Mouse (Mus musculus) CH12.LX (cell line): ENCODE results near the gene Ccdc171. TPM values are rescaled to one million over a fixed set of nuclear protein-coding genes. Genes with fewer than 3 reads are reported as not detected.
"Not testable (repeated sequence)": the region's sequence is repeated elsewhere in the genome, so short reads cannot be mapped to it uniquely, and the experiment has no call there.

Source experiments
- DNase-seq: peaks from one replicate; pipeline ENCODE4 v3.0.0-alpha.2; 2013; ENCODE audit errors: extremely low read depth
- H3K27ac ChIP-seq: 2 replicates; pipeline ENCODE4 v1.5.1; 2012; ENCODE audit warnings: low read depth, mild to moderate bottlenecking, control low read depth, moderate library complexity; ENCODE audit not compliant: insufficient read depth
- H3K27me3 ChIP-seq: replicated peaks from 2 replicates; pipeline ENCODE3; 2012; ENCODE audit warnings: inconsistent platforms
- H3K36me3 ChIP-seq, 2 experiments: replicated peaks in 1 of 2; 2 replicates each; pipeline versions ENCODE3 to v1.6.1; 2012; ENCODE audit warnings: inconsistent platforms in 1 of 2, low read length in 1 of 2, mild to moderate bottlenecking in 1 of 2, mixed read lengths in 1 of 2, moderate library complexity in 1 of 2; ENCODE audit not compliant: control insufficient read depth in 1 of 2, insufficient read depth in 1 of 2
- H3K4me1 ChIP-seq, 2 experiments: 2 replicates each; pipeline ENCODE4 v1.6.1; 2012; ENCODE audit warnings: inconsistent platforms in 1 of 2, moderate library complexity in 1 of 2; ENCODE audit not compliant: insufficient read depth in 2 of 2, control insufficient read depth in 1 of 2
- H3K4me2 ChIP-seq: 2 replicates; pipeline ENCODE4 v1.6.1; 2012; ENCODE audit warnings: low read depth, mild to moderate bottlenecking, control low read depth; ENCODE audit not compliant: poor library complexity, insufficient read depth, severe bottlenecking
- H3K4me3 ChIP-seq, 3 experiments: fragments of 150-350 bp in 1 of 3; sonication (generic) in 1 of 3; replicated peaks in 1 of 3; 2 replicates each; pipeline versions ENCODE3 to v1.5.1; 2011 to 2012; ENCODE audit warnings: low read depth in 2 of 3, low read length in 2 of 3, mild to moderate bottlenecking in 2 of 3, moderate library complexity in 2 of 3, control low read depth in 1 of 3, improper control_type of control experiment in 1 of 3, inconsistent platforms in 1 of 3, mixed read lengths in 1 of 3; ENCODE audit not compliant: poor library complexity in 1 of 3
- H3K79me2 ChIP-seq: replicated peaks from 2 replicates; pipeline ENCODE4 v1.6.1; 2012; ENCODE audit warnings: mild to moderate bottlenecking, moderate library complexity; ENCODE audit not compliant: control insufficient read depth, poor library complexity, insufficient read depth, severe bottlenecking; ENCODE audit errors: extremely low read depth
- H3K9ac ChIP-seq: 2 replicates; pipeline ENCODE4 v1.6.1; 2012; ENCODE audit warnings: low read depth, mild to moderate bottlenecking, control low read depth, moderate library complexity; ENCODE audit not compliant: insufficient read depth
- H3K9me3 ChIP-seq: replicated peaks from 2 replicates; pipeline ENCODE3; 2012; ENCODE audit warnings: low read length, inconsistent platforms, mixed read lengths
- BHLHE40 ChIP-seq: IDR thresholded peaks from 2 replicates; pipeline ENCODE4 v1.6.1; 2011; ENCODE audit warnings: mild to moderate bottlenecking, low read depth, low read length, improper control_type of control experiment
- HCFC1 ChIP-seq: IDR thresholded peaks from 2 replicates; pipeline ENCODE4 v1.6.1; 2012; ENCODE audit warnings: low read depth, mild to moderate bottlenecking, inconsistent platforms, low read length, improper control_type of control experiment
- MXI1 ChIP-seq: IDR thresholded peaks from 2 replicates; pipeline ENCODE4 v1.6.1; 2011; ENCODE audit warnings: mild to moderate bottlenecking, low read depth, low read length, improper control_type of control experiment
- NELFE ChIP-seq: IDR thresholded peaks from 2 replicates; pipeline ENCODE4 v1.6.1; 2011; ENCODE audit warnings: low read depth, low read length, improper control_type of control experiment
- PAX5 ChIP-seq: IDR thresholded peaks from 2 replicates; pipeline ENCODE4 v1.6.1; 2012; ENCODE audit warnings: low read length, inconsistent platforms, mixed read lengths
- SMC3 ChIP-seq: IDR thresholded peaks from 2 replicates; pipeline ENCODE4 v1.6.1; 2011; ENCODE audit warnings: low read depth, low read length, improper control_type of control experiment
- dilution Hi-C: fragments of 300-500 bp; cut with MboI; formaldehyde crosslinking; loops from 2 replicates; pipeline ENCODE4 v1.14.3; 2020; ENCODE audit warnings: low sequenced_read_pairs; ENCODE audit not compliant: extremely low pct_unique_long_range_greater_than_20kb, extremely low pct_ligation_motif_present
- in situ Hi-C: fragments of 300-500 bp; cut with MboI; formaldehyde crosslinking; loops from 3 replicates; pipeline ENCODE4 v1.14.3; 2019; ENCODE audit warnings: low sequenced_read_pairs, low pct_ligation_motif_present, low pct_unique_long_range_greater_than_20kb, mixed read lengths
- polyA plus RNA-seq: library from polyadenylated mRNA; unstranded; fragments of >175 nt; gene quantifications from 2 replicates; pipeline ENCODE4 v1.2.1, GENCODE M21; 2012; ENCODE audit warnings: low read depth; ENCODE audit not compliant: insufficient read length
- total RNA-seq, 2 experiments: library from RNA; depleted of rRNA; stranded (reverse); fragments of 300-350 nt in 1 of 2; fragments of >200 nt in 1 of 2; gene quantifications; 2 replicates each; pipeline ENCODE4 v1.2.3; 2012 to 2014

Gene Ccdc171
- total and polyA plus RNA-seq, 3 experiments, result 0.93 to 2.2 (median 1.5) TPM

GRCm38 (mm10) chr4:83662301-83662700 lies 137.0 kb downstream of the Ccdc171 start:
- Histone ChIP-seq H3K4me1 (no peaks in the 10 kb centered on the region), H3K27me3 (no peaks in the 10 kb centered on the region), H3K27ac (no peak overlapping the region), H3K9ac (no peak overlapping the region), H3K4me3 (no peak overlapping the region), H3K9me3 (no peaks in the 10 kb centered on the region), H3K36me3 (no peaks in the 10 kb centered on the region), H3K79me2 (no peaks in the 10 kb centered on the region), H3K4me2 (no peak overlapping the region)
- dilution Hi-C loops (no loop called here), in situ Hi-C loops (no loop called here)
- DNase-seq, result no peak
- TF ChIP-seq NELFE (no peak), SMC3 (no peak)

- Histone ChIP-seq H3K27me3 (no peaks in the 10 kb centered on the region), H3K4me2 (no peak overlapping the region), H3K4me1 (no peaks in the 10 kb centered on the region), H3K79me2 (no peaks in the 10 kb centered on the region), H3K27ac (no peak overlapping the region), H3K9ac (no peak overlapping the region), H3K36me3 (no peaks in the 10 kb centered on the region), H3K4me3 (no peak overlapping the region), H3K9me3 (no peaks in the 10 kb centered on the region)
- no peak for DNase-seq
- in situ Hi-C loops, result no loop called here
- dilution Hi-C loops, result no loop called here
- TF ChIP-seq MXI1, result no peak
- TF ChIP-seq PAX5, result no peak
- no peak for TF ChIP-seq BHLHE40
These were observed 144.2 kb downstream of the Ccdc171 start for GRCm38 (mm10) chr4:83669552-83669951.

GRCm38 (mm10) chr4:83675308-83675707 lies 150.0 kb downstream of the Ccdc171 start:
- H3K4me3 ChIP-seq, H3K27me3 ChIP-seq, H3K9me3 ChIP-seq, dilution Hi-C loops, H3K9ac ChIP-seq, DNase-seq, H3K27ac ChIP-seq, H3K4me1 ChIP-seq, H3K36me3 ChIP-seq, in situ Hi-C loops, H3K79me2 ChIP-seq, H3K4me2 ChIP-seq: not testable (repeated sequence)

GRCm38 (mm10) chr4:83676444-83676843 lies 151.1 kb downstream of the Ccdc171 start:
- in situ Hi-C loops, result no loop called here
- Histone ChIP-seq H3K9me3 (no peaks in the 10 kb centered on the region), H3K27ac (no peak overlapping the region), H3K27me3 (no peaks in the 10 kb centered on the region), H3K9ac (no peak overlapping the region), H3K4me2 (no peak overlapping the region), H3K36me3 (no peaks in the 10 kb centered on the region), H3K4me1 (0 out of 4 replicates have a peak, but pooled peaks cover 0 to 2% of the 10 kb centered on the region in 2 experiments), H3K79me2 (no peaks in the 10 kb centered on the region), H3K4me3 (no peak overlapping the region)
- dilution Hi-C loops, result no loop called here
- DNase-seq, result no peak
- no peak for TF ChIP-seq HCFC1
